Mouse (Mus musculus) thymus, postnatal 10 days (tissue): ENCODE results near the gene Psmb3.
"Not testable (repeated sequence)": the region's sequence is repeated elsewhere in the genome, so short reads cannot be mapped to it uniquely, and the experiment has no call there.

Experiments used
- DNase-seq, 2 experiments: peaks; one replicate each; pipeline ENCODE4 v3.0.0; 2021; ENCODE audit warnings: low spot score in 2 of 2

The Psmb3 gene

DNA sequence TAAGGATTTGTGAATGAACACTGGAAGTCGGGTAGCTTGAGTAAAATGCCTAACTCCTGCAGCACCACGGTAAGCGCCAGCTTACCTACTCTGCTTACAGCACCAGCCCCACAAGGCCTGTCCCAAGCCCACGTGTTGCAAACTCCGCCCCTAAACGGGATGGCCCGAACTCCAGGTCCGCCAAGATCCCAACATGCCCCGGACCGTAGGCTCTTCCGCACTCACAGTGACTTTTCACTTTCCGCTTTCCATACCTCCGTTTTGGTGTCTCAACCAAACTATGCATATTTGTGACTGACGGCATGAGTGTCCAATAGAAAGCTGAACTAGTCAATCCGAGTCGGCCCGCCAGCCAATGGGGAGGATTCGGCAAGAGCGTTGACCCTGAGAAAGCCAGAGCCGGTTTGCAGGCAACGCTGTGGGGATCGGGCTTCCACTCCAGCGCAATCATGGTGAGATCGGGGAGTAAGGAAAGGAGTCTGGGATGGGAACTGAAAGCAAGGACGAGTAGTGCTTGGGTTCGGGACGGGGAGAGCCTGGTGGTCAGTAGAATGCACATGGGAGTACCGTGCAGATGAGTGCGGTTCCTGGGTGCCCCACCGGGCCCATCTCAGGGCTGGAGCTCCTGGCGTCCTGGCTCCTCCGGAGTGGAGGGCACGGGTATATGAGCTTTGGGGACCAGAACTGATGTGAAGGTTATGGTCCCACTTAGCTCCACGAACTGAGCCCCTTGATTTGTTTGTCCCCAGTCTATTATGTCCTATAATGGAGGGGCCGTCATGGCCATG is at the start of gene Psmb3:
Psmb3 (plus strand) TSS at position 361 of the 788 bp plus-strand sequence.
- DNase-seq, result peak; percentile 98 to 99

DNA sequence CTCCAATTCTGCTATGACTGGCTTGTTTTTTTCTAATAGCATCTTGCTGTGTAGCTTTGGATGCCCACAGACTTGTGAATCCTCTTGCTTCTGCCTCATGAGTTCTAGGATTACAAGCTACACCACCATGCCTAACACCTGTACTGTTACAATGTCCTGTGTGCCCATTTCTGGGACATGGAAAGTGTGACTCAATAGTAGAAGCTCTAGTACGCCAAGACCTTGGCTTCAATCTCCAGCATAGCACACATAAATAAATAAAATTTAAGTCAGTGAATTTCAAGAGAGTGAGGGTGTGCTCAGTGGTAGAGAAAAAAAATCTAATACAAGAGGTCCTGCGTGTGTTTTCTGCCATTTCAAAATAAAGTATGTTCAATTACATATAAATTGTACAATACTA is 49.0 kb upstream of the Psmb3 start:
- no peak for DNase-seq

DNA sequence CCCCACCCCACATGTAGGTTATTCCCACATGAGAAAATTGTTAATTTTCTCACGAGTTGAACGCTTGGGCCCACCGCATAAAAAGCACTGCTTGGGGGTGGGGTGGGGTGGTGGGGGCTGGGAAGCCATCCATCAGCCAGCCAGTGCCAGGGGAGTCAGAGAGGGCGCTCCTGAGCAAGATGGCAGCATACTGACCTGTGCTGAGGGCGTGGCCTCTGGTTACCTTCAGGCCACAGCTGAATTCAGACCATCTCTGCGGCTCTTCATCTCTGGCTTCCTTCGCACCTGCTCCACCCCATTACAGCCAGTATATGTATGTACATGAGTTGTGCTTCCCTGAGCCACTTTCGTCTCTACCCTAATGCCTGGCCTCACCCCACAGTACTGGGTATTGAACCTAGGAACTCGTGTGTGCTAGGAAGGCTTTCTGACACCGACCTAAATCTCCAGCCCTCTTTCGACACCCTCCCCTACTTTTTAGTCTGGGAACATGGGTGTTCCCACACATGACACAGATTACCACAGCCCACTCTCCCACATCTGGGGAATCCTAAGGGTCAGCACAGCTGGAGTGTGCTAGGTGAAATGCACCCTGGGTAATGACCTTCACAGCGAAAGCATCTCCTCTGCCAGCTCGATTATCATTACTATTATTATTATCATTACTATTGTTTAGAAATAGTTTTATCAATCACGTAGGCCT is 46.8 kb upstream of the Psmb3 start:
- DNase-seq, result no peak

DNA sequence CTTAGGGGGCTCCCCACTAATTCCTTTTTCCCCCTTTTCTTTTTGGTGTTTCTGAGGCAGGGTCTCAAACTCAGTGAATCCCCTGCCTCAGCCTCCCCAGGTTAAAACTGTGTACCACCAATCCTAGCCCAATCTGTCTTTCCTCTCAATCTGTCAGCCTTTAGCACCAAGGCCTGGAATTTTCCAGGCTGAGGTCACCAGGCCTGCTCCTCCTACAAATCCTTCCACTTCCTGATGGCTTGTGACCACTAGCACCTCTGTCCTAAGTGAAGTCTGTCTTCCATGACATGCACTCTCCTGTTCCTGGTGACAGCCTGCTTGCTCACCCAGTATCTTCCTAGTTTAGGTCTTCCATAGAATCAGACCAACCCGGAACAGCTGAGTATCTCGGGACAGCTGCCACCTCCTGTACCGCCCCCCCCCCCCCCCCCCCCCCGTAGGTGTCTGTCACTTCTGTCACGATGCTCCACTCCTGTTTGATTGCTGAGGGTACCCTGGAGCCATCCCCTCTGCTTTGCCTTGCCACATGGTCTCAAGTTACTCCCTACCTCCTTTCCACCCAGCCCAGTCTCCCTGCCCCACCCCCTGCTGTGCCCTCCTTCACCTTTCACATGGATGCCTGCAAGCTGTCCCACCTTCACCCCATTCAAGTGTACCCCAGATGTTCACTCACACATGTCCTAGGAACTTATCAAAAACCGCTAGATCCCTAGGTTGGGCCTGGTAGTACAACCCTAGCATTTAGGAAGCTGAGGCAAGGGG is 45.8 kb upstream of the Psmb3 start:
- no peak for DNase-seq

DNA sequence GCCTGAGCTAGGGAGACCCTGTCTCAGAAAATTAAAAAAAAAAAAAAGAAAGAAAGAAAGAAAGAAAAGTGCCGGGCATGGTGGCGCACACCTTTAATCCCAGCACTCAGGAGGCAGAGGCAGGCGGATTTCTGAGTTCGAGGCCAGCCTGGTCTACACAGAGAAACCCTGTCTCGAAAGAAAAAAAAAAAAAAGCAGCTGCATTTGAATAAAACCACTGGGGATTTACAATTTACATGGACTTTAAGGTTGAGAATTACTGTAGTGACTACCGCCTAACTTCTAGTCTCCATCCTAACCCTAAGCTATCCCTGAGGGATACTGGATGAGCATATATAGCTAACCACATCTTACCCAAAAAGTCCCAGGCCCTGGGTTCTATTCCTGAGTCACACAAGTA is 45.2 kb upstream of the Psmb3 start:
- DNase-seq, result not testable (repeated sequence)

DNA sequence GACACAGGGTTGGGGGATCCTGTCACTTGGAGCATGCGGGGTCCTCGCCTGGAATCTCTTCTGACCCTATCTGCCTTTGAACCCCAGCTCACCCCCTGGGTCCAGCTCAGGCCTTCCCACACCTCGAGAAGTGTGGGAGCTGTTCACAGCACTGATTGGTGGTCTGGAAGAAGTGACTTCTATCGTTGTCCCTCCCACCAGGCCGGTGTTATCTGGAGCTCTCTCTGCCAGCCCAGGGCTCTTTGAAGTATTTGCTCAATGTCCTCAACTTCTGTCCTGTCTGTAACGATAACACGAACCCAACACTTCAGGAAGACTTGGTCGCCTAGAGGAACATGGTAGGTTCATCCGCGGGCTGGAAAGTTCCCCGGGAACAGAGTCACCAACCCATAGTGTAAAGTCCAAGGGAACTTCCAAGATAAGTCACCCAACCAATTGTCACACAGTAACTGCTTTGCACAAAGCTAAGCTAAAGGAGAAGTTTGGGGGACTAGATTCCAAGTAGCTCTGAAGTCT is 44.4 kb upstream of the Psmb3 start:
- no peak for DNase-seq

DNA sequence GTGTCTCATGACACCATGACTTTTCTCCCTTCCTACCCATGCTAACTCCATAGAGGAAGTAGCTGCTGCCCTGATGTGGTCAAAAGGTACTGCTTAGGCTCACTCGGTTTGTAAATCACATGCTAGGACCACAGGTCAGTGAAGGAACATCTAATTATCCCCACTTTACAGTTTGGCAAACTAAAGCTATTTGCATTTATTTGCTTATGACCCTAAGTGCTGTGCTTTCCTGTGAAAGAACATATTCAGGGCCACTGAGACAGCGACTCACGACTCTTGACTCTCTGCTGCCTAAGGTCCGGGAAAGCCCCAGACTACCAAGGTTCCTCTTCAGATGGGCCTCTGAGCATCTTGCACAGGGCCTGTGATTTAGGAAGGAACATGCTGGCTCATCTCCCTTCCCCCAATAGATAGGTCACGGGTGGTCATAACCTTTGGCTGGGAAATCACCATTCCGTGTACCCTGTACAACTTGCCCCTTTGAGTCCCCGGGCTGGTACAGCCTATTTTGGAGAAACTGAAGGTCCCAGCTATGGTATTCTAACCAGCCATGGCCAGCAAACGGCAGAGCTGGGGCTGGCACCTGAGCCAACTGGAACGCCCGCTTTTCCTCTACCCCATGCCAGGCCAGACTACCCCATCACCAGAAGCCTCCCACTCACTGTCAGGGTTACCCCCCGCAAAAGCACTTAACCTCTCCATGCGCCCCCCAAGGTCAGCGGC is 43.8 kb upstream of the Psmb3 start:
- no peak for DNase-seq

DNA sequence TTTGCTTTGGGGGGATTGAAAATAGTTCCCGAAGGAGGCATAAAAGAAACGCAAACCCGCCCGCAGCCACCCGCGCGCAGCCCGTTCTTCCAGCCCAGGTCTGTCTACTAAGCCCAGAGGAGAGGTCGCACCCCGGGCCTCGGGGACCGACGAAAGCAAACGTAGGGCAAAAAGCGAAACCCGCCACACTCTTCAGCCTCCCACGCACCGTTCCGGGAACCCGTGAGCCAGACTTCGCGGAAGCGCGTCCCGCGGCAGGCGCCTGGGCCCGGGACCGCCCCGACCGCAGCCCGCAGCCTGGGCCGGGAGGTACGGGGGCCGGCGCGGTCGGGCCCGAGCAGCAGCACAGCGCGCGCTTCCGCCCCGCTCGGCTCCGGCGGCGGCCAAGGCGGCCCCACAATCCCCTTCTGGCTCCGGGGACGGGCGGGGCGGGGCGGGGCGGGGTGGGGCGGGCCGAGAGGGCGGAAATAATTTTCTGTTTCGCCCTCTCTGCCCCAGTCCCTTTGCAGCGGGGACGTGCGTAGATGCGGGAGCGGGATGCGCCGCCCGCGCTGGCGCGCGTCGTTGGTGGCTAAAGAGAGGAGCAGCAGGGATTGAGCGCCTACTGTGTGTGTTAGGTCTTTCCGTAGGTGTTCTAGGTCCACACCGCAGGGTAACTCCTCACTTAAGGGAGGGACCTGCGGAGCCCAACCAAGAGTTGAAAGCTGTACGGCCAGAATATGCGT is 43.0 kb upstream of the Psmb3 start:
- peak; percentile 60 to 72 for DNase-seq

DNA sequence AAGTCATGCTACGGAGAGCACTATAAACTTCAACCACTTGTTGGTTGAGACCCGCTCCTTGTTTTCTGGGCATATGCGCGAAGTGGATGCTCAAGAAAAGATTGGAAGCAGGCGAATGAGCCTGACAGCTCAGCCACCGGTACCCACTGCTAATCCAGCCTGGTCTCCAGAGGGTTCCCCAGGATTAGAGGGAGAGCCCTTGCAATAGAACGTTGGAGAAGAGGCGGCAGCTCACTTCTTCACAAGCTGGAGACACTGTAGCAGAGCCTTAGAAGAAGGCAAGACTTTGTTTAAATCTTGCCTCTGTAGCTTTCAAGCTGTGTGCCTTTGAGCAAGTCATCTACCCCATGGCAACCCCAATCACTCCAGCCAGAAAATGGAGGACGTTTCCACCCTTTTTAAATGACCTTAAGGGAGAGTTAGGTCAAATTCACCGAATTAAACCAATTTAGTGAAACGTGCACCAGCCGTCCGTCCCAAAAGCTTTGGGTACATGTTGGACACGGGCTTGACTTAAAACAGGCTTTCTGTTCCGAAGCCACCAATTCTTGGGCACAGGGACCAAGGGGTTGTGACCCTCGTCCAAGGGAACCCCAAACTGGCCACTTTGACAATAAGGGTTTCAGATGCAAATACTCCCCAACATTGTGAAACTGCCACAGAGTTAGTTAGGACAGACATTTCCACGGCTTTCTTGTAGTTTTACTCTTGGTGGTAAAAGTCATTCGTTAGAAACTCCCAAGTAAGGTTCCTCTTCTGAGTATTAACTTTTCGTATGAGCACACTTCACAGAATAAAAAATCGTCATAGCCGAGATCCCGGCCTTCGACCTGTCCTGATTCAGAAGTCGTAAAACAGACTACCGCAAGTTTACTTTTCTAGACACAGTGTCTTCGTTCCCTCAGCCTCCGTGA is 42.2 kb upstream of the Psmb3 start:
- DNase-seq, result no peak

DNA sequence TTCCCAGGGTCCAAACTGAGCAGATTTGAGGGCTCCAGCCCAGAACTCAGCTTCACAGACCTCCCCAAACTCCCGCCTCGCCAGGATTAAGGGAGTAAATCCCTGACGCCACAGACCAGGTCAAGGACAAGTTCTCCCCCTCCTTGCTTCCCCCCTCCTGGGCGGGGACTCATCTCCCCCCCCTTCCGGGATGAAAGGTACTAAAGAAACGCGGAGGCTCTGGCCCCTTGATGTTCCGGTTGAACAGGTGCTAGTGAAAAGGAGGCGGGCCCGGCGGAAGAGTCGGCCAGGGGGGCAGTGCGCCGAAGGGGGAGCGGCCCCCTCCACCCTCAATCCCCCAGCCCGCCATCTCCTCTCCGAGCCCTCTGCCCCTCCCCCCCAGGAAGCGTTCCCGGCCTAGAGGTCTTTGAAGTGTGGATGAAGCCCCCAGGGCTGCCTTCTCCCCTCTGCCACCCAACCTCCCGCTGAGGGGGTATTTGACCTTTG is 41.5 kb upstream of the Psmb3 start:
- peak; percentile 62 to 63 for DNase-seq

DNA sequence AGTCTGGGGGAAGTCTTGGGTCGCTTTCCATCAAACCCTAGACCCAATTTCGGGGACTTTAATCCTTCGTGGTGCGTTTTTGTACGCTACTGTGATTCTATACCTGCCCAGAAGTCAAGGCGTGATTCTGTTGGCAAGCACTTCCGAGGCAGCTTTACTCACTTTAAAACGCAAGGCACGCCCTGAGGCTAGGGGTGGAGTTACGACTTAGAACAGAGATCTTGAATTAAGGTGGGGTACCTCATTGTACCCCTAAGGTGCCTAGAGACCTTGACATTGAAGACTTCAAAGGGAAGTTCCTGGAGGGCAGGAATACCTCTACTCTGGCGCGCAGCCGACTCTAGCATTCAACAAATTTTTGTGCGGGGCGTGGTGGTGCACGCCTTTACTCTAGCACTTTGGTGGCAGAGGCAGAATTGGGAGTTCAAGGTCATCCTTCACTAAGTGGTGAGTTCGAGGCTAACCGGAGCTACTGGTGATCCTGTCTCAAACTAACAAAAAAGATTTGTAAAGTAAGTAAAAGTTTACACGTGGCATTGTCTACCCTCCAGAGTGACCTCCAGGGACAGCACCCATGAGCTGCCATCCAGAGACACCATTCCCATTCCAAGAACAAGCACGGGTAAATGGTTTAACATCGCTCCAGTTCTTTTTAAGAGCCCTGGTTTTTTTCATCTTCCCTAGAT is 40.8 kb upstream of the Psmb3 start:
- DNase-seq, result peak in 1 of 2 experiments; percentile 17

DNA sequence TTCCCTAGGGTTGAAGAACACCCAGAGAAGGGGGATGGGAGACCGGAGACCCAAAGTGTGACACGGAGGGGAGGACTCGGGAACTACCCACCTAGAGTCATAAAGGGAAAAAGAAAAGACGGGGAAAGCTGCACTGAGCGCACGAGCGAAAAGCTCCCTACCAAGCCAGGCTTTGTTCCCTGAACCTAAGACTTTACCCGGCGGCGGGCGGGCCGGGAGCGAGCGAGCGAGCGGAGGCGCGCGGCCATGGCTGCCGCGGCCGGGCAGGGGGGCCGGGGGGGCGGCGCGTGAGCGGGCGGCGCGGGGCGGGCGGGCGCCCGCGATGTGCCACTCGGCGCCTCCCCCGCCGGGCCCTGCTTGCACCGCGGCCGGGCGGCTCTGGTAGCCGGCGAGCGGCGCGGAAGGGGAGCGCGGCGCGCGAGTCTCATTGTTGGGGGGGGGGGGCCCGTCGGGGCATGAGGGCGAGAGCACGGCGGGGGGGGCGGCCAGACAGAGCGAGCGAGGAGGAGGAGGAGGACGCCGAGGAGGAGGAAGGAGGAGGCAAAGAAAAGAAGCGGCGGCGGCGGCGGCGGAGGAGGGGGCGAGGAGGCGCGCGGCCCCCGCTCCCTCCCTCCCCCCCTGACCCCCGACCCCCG is 40.2 kb upstream of the Psmb3 start, which contains the start of gene Mllt6:
Mllt6 (plus strand) TSS at position 522 of the 635 bp plus-strand sequence.
- peak; percentile 45 to 66 for DNase-seq

DNA sequence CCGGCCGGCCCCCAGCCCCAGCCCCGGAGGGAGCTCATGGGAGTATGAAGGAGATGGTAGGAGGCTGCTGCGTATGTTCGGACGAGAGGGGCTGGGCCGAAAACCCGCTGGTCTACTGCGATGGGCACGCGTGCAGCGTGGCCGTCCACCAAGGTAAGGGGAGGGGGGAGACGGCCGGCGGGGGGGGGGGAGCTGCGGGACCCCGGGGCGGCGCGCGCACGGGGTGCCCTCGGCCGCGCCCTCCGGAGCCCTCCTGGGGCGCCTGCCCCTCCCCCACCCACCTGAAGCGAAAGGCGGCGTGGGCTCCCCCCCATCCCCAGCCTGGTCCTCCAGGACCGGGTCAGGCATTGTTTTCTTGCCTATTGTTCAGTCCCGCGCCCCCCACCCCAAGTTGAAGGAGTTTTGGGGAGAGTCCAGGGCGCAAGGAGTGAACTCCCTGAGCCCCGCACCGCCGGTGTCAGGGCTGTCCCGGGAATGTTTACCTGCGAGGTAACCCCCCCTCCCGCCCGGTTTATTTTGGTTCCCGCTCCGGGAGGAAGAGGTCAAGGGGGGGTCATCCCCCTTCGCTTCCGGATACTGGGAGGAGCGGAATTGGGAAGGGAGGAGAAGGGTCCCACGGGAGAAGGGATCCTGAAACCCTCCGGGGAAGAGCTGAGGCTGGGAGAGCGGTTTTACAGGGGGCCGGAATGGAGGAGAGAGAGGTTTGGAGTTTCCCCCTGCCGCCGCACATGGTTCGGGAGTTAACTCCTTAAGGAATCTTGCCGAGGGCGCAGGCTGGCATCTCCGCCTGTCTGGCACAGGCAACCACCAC is 39.5 kb upstream of the Psmb3 start:
- peak in 1 of 2 experiments; percentile 15 for DNase-seq

DNA sequence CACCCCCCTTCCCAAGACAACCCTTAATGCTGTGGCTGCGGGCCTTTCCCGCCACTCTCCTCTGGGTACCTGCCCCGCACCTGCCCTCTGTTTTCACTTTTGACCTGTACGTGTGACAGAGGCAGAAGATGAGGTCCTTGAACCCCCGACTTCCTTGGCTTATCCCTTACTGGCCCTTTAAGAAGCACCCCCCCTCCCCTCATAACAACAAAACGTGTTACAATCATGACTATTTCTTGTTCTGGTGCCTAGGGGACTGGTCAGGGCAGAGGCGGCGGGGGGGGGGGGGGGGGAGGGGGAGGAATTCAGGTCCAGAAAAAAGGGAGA is 38.9 kb upstream of the Psmb3 start:
- DNase-seq, result peak in 1 of 2 experiments; percentile 16

DNA sequence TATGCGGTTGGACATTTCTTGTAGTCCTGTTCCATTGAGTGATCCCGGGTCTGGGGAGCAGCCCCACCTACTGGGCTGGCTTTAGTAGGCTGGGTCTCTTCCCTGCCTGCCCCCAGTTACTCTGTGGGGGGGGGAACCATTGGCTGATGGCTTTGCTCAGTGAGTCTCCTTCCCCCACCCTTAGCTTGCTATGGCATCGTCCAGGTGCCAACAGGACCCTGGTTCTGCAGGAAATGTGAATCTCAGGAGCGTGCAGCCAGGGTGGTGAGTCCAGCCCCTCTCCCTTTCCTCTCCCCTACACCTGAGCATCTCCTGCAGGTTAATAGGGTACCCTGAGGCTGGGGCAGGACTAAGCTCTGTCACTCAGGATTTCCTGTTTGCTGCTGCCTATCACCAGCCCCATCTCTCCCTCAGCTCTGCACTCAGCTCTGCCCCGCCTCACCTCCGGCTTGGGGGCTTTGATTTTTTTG is 38.4 kb upstream of the Psmb3 start:
- DNase-seq, result peak in 1 of 2 experiments; percentile 23

DNA sequence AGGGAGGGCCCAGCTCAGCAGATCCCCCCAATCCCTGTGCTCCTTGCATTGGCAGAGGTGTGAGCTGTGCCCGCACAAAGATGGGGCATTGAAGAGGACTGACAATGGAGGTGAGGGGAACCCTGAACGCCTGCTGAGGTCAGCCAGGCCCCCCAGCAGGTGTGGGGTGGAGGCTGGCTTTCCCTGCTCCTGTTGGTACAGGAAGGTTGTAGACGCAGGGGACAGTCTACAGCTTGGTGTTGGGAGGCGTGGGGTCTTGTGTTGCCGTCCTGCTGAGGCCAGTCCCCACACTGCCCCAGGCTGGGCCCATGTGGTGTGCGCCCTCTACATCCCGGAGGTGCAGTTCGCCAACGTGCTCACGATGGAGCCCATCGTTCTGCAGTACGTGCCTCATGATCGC is 37.8 kb upstream of the Psmb3 start:
- DNase-seq, result no peak

DNA sequence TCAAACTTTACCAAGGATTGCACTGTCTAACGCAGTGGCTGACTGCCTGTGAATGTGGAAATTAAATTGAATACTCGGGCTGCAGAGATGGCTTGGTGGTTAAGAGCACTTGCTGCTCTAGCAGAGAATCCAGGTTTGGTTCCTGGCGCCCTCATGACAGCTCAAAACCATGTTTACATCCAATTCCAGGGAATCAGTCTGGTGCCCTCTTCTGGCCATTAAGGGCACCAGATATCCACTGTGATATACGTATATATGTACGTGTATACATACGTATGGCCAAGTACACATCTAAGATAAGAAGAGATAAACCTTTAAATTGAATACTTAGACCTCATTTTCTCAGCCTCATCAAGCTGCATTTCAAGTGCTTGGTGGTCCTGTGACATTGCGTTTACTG is 37.0 kb upstream of the Psmb3 start:
- no peak for DNase-seq

DNA sequence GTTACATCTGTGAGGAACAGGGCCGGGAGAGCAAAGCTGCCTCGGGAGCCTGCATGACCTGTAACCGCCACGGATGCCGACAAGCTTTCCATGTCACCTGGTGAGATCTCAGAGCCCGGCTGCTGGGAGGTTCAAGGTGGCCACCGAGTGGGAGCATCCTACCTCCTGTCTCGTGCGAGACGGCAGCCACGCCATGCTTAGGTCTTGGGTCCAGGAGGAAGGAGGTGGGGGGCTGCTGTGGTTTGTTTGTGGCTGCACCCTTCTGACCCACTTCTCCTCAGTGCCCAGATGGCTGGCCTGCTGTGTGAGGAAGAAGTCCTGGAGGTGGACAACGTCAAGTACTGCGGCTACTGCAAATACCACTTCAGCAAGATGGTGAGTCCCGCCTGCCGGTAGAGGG is 36.4 kb upstream of the Psmb3 start:
- DNase-seq, result no peak
